Mouse (Mus musculus) brain, embryonic 14.5 days (tissue): ENCODE results near the gene Thsd4. TPM values are rescaled to one million over a fixed set of nuclear protein-coding genes. Genes with fewer than 3 reads are reported as not detected.

ENCODE experiments used
- DNase-seq: peaks from one replicate; pipeline ENCODE4 v3.0.0-alpha.2; 2011; ENCODE audit warnings: low read depth
- CTCF ChIP-seq: fragments of 200-500 bp; IDR thresholded peaks from 2 replicates; pipeline ENCODE4 v1.5.1; 2012; ENCODE audit warnings: inconsistent platforms, mild to moderate bottlenecking, moderate library complexity, borderline replicate concordance; ENCODE audit not compliant: insufficient read depth, insufficient read length; ENCODE audit errors: extremely low read depth
- POLR2A ChIP-seq: fragments of 200-500 bp; IDR thresholded peaks from 2 replicates; pipeline ENCODE4 v1.6.1; 2012; ENCODE audit warnings: mild to moderate bottlenecking, inconsistent platforms, borderline replicate concordance; ENCODE audit not compliant: poor library complexity, insufficient read depth, insufficient read length, severe bottlenecking; ENCODE audit errors: extremely low read depth
- polyA plus RNA-seq: library from polyadenylated mRNA; depleted of rRNA; stranded (reverse); fragments of >200 nt; gene quantifications from 2 replicates; pipeline ENCODE4 v1.2.3, GENCODE M21; 2012

The Thsd4 gene
- polyA plus RNA-seq, 1 experiment = 7.9 TPM

DNA sequence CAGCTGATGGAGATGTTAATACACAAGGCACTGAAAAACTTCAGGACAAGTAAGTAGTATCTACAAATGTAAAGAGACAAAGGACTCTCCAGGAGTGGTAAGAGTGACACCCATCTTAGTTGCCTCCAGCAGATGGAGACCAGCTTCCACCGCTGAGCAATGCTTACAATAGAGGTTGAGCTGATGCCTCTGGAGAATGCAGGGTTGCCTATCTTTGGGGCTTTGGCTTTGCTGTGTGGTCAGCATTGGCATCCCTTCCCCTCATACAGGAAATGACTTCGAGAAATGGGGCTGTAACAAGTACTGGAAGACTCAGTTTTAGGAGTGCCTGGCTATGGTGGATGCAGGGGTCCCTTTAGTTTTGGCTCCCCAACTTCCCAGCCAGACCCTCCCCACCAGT, 495.1 kb downstream of the Thsd4 start:
- DNase-seq = no peak
- TF ChIP-seq CTCF = no peak
- no peak for TF ChIP-seq POLR2A

DNA sequence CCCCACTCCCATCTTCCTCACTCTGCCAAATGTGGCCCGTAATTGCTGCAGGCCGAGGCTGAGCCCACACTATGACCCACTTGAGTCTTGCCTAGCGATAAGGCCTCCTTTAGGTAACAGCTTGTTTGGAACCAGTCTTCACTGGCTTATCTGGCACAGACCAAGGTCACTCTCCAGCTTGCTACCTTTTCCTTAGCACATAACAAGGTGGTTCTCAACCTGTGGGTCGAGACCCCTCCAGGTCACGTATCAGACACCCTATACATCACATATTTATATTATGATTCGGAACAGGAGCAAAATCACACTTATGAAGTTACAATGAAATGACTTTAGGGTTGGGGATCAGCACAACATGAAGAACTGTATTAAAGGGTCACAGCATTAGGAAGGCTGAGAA, 495.9 kb downstream of the Thsd4 start:
- no peak for DNase-seq
- TF ChIP-seq POLR2A (no peak), CTCF (no peak)

DNA sequence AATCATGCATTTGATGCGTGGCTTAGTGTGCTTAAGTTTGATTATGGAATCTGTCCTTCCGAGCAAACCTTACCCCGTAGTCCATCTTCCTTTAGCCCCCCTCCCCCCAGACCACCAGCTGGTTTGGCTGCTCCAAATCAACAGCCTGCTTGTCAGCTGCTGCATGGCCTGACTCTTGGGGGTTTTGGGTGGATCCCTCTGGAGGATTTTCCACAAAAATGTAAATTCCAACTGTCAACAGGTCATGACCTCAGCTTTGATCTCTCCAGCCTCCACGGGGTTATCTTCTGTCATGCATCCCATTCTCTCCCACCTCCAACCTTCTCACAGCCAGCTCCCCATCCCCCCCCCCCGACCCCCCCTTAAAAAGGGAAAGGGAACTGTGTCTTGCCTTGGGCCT, 496.9 kb downstream of the Thsd4 start:
- no peak for TF ChIP-seq POLR2A
- no peak for TF ChIP-seq CTCF
- no peak for DNase-seq

DNA sequence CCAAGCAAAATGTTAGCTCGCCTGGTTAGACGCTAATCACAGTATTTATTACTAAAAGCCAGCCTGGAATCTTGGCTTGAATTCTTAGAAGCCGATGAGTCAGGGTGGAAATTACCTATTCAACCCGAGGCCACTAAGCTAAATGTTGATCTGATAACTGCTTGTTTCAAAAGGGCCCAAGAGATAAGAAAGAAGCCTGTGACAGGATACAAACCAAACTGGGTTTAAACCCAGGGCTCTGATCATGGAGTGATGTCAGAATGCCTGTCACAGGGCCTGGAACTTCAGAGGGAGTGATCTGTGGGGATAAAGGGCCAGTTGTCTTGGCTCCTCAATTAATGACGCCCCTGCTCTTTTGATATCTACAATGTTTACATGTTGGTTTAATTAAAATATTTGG, 497.3 kb downstream of the Thsd4 start:
- TF ChIP-seq CTCF (no peak), POLR2A (no peak)

DNA sequence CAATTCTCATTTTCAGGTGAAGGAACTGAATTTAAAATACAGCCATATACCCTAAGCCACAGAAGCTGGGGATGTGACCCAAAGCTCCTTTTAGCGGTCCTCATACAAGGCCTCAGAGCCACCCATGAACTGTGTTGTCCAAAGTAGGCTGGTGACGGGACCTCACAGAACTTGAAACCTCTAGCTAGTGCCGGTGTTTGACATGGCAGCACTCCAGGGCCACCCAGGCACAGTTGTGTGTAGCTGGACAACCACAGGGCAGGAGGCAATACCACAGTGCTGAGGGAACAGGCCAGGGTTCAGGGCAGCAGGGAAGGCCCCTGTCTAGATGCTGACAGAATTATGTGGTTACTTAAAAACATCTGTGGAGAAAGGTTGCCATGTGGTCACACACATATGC, 499.5 kb downstream of the Thsd4 start:
- TF ChIP-seq POLR2A (no peak), CTCF (no peak)
- no peak for DNase-seq

More for the DNA sequence above, 497.3 kb downstream of the Thsd4 start:
- peak; percentile 34 for DNase-seq

DNA sequence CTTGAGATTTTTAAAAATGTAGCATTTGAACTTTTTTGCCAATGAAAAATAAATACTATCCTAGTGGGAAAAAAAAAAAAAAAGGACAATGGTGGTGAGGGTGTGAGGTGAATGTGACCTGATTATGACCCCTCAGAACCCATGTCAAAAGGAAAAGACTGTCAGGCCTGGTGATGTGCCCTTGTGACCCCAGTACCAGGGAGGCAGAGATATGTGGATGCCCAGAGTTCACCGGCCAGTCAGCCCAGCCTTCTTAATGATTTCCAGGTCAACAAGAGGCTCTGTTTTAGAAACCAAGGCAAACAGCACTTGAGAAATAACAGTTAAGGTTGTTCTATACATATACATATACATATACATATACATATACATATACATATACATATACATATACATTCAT, 501.4 kb downstream of the Thsd4 start:
- TF ChIP-seq POLR2A (no peak), CTCF (no peak)
- no peak for DNase-seq

DNA sequence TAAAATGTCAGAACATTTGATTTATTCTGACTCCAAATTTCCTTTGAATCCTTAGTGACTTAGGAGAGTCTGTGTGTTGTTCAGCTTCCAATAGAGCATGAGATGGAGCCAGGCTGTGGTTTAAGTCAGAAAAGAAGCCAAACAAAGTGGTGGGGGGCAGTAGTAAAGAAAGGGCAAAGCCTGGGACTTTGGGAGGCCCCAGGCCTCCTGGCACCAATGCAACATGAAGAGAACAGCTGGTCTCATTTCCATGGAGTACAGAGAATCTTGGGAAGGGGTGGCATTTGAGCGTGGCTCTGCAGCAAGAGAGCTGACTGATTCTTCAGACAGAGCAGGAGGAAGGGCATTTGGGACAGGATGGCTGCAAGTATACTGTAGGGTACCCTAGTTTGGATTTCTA, 511.6 kb downstream of the Thsd4 start:
- no peak for DNase-seq
- no peak for TF ChIP-seq CTCF
- TF ChIP-seq POLR2A = no peak

DNA sequence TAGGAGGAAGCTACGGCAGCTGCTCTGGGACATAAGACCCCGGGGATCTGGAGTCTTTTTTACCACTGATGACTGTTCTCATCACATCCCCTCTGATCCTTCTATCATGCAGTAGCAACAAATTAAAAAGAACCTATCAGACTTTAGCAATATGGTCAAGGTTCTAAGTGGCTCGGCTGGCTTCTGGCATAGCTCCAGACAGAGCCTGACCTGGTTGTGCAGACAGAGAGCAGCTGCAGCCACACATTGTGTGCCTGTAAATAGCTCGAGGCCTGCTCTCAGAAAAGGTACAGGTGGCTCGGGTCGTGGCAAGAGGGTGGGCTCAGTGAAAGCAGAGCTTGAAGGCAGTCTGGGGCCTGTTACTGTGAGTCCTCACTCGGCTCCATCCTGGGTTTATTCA, 512.9 kb downstream of the Thsd4 start:
- no peak for TF ChIP-seq POLR2A
- no peak for TF ChIP-seq CTCF
- peak; percentile 33 for DNase-seq

DNA sequence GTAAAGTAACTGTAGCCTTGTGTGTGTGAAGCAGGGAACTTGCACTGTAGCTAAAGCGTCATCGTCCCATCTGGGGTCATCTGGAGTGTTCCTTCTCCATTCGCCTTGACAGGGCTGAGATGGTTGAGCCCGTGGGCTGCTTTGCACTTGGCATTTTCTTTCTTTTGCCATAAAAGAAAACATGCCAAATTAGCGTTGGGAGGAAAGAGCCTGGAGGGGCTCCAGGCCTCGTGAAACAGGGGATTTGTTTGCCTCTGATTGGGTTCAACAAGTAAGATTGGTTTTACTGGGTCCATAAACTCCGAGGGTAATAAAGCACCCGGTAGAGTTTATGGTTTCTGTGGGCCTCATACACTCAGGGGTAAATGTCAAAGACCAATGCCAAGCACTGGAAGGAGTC, 519.5 kb downstream of the Thsd4 start:
- TF ChIP-seq CTCF (no peak), POLR2A (no peak)
- peak; percentile 29 for DNase-seq

DNA sequence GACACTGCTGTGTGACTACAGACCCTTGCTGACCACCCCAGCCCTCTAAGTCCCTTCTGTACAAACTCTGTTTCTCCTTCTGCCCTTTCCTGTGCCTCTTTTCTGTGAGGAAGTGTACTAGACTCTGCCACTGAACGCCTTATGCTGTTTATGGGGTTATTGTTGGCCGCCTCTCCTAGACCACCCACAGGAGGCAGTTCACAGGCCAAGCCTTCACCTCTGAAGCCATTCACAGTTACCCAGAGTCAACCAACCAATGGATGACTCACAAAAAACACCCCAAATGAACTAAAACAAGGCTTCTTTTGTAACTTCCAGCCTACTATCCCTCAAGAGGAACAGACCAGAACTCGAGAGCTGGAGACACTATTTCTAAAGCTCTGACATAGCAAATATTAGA, 520.4 kb downstream of the Thsd4 start:
- DNase-seq = no peak

DNA sequence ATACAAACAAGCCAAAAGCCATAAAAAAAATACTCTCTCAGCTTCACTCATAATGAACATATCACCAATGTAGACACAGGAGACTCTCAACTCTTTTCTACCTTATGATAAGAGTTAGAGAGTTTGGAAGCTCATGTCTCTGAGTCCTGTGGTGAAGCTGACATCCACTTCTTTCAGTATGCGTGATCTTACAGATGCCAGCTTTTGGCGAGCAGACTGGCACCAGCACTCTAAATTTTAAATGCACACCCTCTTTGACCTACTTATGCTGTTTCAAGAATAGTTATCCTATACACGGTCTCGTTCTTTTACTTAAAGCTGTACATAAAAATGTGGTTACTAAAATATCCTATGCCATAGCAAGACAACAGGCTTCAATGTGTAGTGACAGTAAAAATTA, 524.1 kb downstream of the Thsd4 start:
- DNase-seq = no peak
- TF ChIP-seq CTCF (no peak), POLR2A (no peak)

More for the DNA sequence above, 520.4 kb downstream of the Thsd4 start:
- TF ChIP-seq POLR2A = no peak
- no peak for TF ChIP-seq CTCF

DNA sequence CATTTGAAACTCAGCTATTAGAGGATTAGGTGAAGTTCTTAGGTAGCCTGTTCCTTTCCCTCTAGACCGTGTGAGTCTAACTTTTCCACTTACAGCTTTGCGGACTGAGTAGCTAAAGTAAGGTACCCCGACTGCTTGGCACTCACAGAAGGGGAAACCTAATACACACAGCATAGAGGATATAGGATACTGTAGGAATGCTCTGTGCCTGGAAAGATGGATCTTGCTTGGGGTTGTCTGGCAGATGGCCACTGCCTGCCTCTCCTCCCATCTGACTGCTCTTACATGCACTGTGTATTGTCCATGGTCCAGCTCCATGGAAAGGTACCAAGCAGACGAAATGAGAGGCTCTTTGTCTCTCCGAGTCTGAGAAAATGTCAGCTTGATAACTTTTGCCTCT, 530.4 kb downstream of the Thsd4 start:
- no peak for TF ChIP-seq POLR2A
- TF ChIP-seq CTCF = no peak
- no peak for DNase-seq

DNA sequence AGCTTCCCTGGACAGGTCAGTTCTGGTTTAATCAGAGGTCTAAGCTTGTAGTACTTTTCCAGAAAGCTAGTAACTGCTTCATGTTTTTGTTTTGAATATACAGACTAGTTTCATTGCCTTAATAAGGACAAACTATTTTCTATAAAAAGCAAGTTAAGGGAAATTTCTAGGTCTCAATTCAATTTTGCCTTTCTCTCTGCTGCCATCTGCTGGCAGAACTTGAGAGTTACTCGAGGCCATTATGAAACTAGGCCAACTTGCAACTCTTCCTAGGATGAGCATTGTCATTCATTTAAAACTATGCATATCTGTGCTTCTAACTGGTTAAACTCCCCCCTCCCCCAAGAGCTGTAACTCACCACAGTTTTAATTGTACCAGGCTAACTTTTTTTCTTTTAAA, 532.0 kb downstream of the Thsd4 start:
- TF ChIP-seq CTCF (peak; percentile 74; the same call in 1 of the 2 replicates), POLR2A (no peak)
- DNase-seq = peak; percentile 77
